Mouse (Mus musculus): ENCODE measurements around the gene Nelfe.
"Not testable (repeated sequence)": the region's sequence is repeated elsewhere in the genome, so short reads cannot be mapped to it uniquely, and the experiment has no call there.

The Nelfe gene

GRCm38 (mm10) chr17:34893072-34893824 is 43.1 kb downstream of the Nelfe start:
- DNase-seq (ENCODE audit: low spot score) = no peak

- DNase-seq (ENCODE audit: low spot score) = peak; percentile 94
Measured at GRCm38 (mm10) chr17:34894074-34894597, 43.9 kb downstream of the Nelfe start.

GRCm38 (mm10) chr17:34894801-34895530 is 44.8 kb downstream of the Nelfe start:
- peak; percentile 53 for DNase-seq (ENCODE audit: low spot score)

- DNase-seq (ENCODE audit: low spot score) = no peak
Measured at GRCm38 (mm10) chr17:34895724-34896123, 45.5 kb downstream of the Nelfe start.

- DNase-seq (ENCODE audit: low spot score) = no peak
Measured at GRCm38 (mm10) chr17:34896366-34896765, 46.2 kb downstream of the Nelfe start.

GRCm38 (mm10) chr17:34897373-34898159 is 47.4 kb downstream of the Nelfe start:
- DNase-seq (ENCODE audit: low spot score) = no peak

GRCm38 (mm10) chr17:34898160-34898586 is 48.0 kb downstream of the Nelfe start, which contains the start of the genes C2 and Ehmt2:
C2 (minus strand) TSS chr17:34898265.
Ehmt2 (plus strand) TSS chr17:34898469.
- peak; percentile 74 for DNase-seq (ENCODE audit: low spot score)

- no peak for DNase-seq (ENCODE audit: low spot score)
Measured at GRCm38 (mm10) chr17:34898706-34899052, 48.5 kb downstream of the Nelfe start.

GRCm38 (mm10) chr17:34899053-34899889 is 49.1 kb downstream of the Nelfe start:
- DNase-seq (ENCODE audit: low spot score) = no peak

GRCm38 (mm10) chr17:34899890-34900243 is 49.7 kb downstream of the Nelfe start:
- no peak for DNase-seq (ENCODE audit: low spot score)

- DNase-seq (ENCODE audit: low spot score) = not testable (repeated sequence)
Measured at GRCm38 (mm10) chr17:34900826-34901225, 50.6 kb downstream of the Nelfe start.

- DNase-seq (ENCODE audit: low spot score) = not testable (repeated sequence)
Measured at GRCm38 (mm10) chr17:34901948-34902347, 51.8 kb downstream of the Nelfe start.

- no peak for DNase-seq (ENCODE audit: low spot score)
Measured at GRCm38 (mm10) chr17:34902895-34903294, 52.7 kb downstream of the Nelfe start.
